Mouse (Mus musculus) liver, embryonic 14.5 days (tissue): ENCODE results near the gene Bag1. TPM values are rescaled to one million over a fixed set of nuclear protein-coding genes. Genes with fewer than 3 reads are reported as not detected.

ENCODE experiments used
- ATAC-seq: fragments of 200-750 bp; cut with Nextera tagmentation; 2 replicates; pipeline ENCODE4 v1.8.0; 2017; ENCODE audit warnings: moderate number of reproducible peaks, mild to moderate bottlenecking, moderate library complexity; ENCODE audit not compliant: insufficient read depth
- DNase-seq, 3 experiments: peaks; one replicate each; pipeline ENCODE4 v3.0.0-alpha.2; 2012 to 2013; ENCODE audit warnings: low read depth in 3 of 3, low spot score in 3 of 3
- H3K27ac ChIP-seq: fragments of 300-500 bp; sonication (generic); 2 replicates; pipeline ENCODE4 v1.5.1; 2014; ENCODE audit warnings: moderate library complexity, mild to moderate bottlenecking, control low read depth, inconsistent platforms
- H3K27me3 ChIP-seq: fragments of 300-500 bp; sonication (generic); 2 replicates; pipeline ENCODE4 v1.6.1; 2014; ENCODE audit warnings: mild to moderate bottlenecking, low read length, moderate library complexity; ENCODE audit not compliant: control insufficient read depth, insufficient read depth
- H3K36me3 ChIP-seq: fragments of 300-500 bp; sonication (generic); replicated peaks from 2 replicates; pipeline ENCODE4 v1.6.1; 2014; ENCODE audit warnings: low read depth; ENCODE audit not compliant: control insufficient read depth, insufficient read depth
- H3K4me1 ChIP-seq, 2 experiments: fragments of 200-500 bp in 1 of 2; fragments of 300-500 bp in 1 of 2; sonication (generic) in 1 of 2; replicated peaks; 2 replicates each; pipeline ENCODE4 v1.6.1; 2012 to 2014; ENCODE audit warnings: antibody characterized with exemption in 1 of 2, inconsistent platforms in 1 of 2, low read length in 1 of 2; ENCODE audit not compliant: control insufficient read depth in 2 of 2, insufficient read depth in 2 of 2
- H3K4me2 ChIP-seq: fragments of 300-500 bp; sonication (generic); 2 replicates; pipeline ENCODE4 v1.6.1; 2014; ENCODE audit warnings: low read depth, mild to moderate bottlenecking, control low read depth, moderate library complexity
- H3K4me3 ChIP-seq, 2 experiments: fragments of 200-500 bp in 1 of 2; fragments of 300-500 bp in 1 of 2; sonication (generic) in 1 of 2; 2 replicates each; pipeline ENCODE4 v1.5.1; 2012 to 2014; ENCODE audit warnings: low read depth in 2 of 2, low read length in 2 of 2, mild to moderate bottlenecking in 2 of 2, control low read depth in 1 of 2, inconsistent platforms in 1 of 2, moderate library complexity in 1 of 2; ENCODE audit not compliant: insufficient read depth in 1 of 2
- H3K9ac ChIP-seq: fragments of 300-500 bp; sonication (generic); replicated peaks from 2 replicates; pipeline ENCODE4 v1.6.1; 2014; ENCODE audit warnings: mild to moderate bottlenecking, control low read depth, moderate library complexity
- H3K9me3 ChIP-seq: fragments of 300-500 bp; sonication (generic); 2 replicates; pipeline ENCODE4 v1.6.1; 2016; ENCODE audit warnings: low read length, mixed read lengths; ENCODE audit not compliant: control insufficient read depth
- CTCF ChIP-seq: IDR thresholded peaks from 2 replicates; pipeline ENCODE4 v1.5.1; 2016; ENCODE audit warnings: antibody characterized with exemption, low read depth, control low read depth
- EP300 ChIP-seq: IDR thresholded peaks from 2 replicates; pipeline ENCODE4 v1.6.1; 2016; ENCODE audit warnings: antibody characterized with exemption, low read depth
- WGBS: fragments of 180-500 bp; shearing (Covaris S2); extraction: QIAGEN DNeasy Blood & Tissue Kit; methylation state at CpG from one replicate; pipeline ENCODE4 v1.1.7; 2014; ENCODE audit not compliant: insufficient replicate concordance; 5-methylcytosine and 5-hydroxymethylcytosine counted together
- polyA plus RNA-seq, 2 experiments: library from polyadenylated mRNA; depleted of rRNA in 1 of 2; stranded (reverse) in 1 of 2; unstranded in 1 of 2; fragments of >200 nt; fragmentation: Nextera tagmentation in 1 of 2; extraction: Ambion mirVana in 1 of 2; gene quantifications; 2 replicates each; pipeline versions ENCODE4 v1.2.1 to v1.2.3; 2012 to 2014

Gene Bag1
- polyA plus RNA-seq, 2 experiments, result 59.8 to 131 TPM

DNA sequence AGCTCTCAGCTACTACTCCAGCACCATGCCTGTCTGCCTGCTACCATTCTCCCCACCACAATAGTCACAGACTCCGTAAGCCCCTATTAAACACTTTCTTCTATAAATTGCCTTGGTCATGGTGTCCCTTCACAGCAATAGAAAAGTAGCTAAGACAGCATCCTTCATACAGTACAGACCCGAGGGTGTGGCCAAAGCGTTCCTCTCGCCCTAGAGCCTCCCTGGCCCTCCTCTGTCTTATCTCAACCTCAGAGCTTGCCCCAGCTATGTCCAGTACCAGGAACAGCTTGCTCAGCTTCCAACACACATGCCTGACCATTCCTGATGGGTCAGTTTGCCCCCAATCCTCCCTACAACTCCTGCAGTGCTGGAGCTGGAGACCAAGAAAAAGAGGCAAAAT, 47.5 kb downstream of the Bag1 start:
- Histone ChIP-seq H3K36me3 (no peaks in the 10 kb centered on the region), H3K4me3 (no peak overlapping the region), H3K4me2 (no peak overlapping the region), H3K27me3 (no peaks in the 10 kb centered on the region), H3K9ac (no peak overlapping the region), H3K9me3 (no peaks in the 10 kb centered on the region), H3K27ac (no peak overlapping the region), H3K4me1 (peaks cover 6 to 14% of the 10 kb centered on the region in 2 experiments)
- no peak for TF ChIP-seq CTCF
- no peak for TF ChIP-seq EP300
- 53% methylated on average over 4 of the region's 4 CpGs for WGBS
- ATAC-seq (peak; percentile 58; the same call in 1 of the 2 replicates), DNase-seq (no peak)

DNA sequence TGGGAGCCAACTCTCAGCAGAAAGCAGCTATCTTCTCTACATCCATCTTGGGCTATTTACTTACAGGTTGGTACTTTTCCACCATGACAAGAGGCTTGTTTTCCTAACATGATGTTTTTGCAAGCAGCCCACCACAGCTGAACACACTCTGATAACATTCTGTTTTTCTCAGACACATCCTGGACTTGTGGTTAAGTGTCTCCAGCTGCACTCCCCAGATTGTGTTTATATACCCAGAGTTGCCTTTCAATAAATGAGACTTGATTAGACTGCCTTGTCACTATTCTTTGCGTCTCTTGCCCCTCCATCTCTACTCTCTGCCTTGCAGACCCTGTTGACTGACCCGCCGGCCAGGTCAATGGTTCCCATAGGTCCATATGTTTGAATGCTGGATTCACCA, 48.0 kb downstream of the Bag1 start:
- Histone ChIP-seq H3K9me3 (no peaks in the 10 kb centered on the region), H3K27me3 (no peaks in the 10 kb centered on the region), H3K4me3 (no peak overlapping the region), H3K36me3 (no peaks in the 10 kb centered on the region), H3K4me2 (no peak overlapping the region), H3K4me1 (peaks cover 6 to 14% of the 10 kb centered on the region in 2 experiments), H3K9ac (no peak overlapping the region), H3K27ac (peak overlapping the region; percentile 51)
- peak in 1 of 3 experiments; percentile 24 for DNase-seq
- WGBS, result 62% methylated on average over 3 of the region's 3 CpGs
- TF ChIP-seq EP300, result peak; percentile 29; the same call in 1 of the 2 replicates
- TF ChIP-seq CTCF, result no peak
- peak; percentile 47; the same call in 1 of the 2 replicates for ATAC-seq

DNA sequence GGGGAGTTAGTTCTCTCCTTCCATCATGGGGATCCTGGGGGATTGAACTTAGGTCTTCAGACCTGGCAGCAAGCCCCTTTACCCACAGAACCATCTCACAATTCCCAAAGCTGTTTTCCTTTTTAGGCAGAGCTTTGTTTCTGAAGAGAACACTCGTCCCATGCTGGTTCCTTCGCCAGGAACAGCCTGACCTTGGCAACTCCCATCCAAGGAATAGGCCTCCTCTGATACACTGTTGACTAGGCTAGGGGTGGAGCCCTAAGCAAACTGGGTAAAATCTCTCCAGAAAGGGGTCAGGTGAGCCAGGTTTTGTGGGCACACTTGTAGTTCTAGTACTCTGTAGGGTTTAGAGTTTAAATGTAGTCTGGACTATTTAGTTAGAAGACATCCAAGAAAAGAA, 48.8 kb downstream of the Bag1 start:
- no peaks in the 10 kb centered on the region for H3K27me3 ChIP-seq
- H3K9me3 ChIP-seq, result no peaks in the 10 kb centered on the region
- H3K4me1 ChIP-seq, result peaks cover 6 to 14% of the 10 kb centered on the region in 2 experiments
- H3K27ac ChIP-seq, result no peak overlapping the region
- WGBS, result 61% methylated on average over 2 of the region's 2 CpGs
- TF ChIP-seq EP300 (no peak), CTCF (no peak)
- DNase-seq, result no peak
- no peak overlapping the region for H3K9ac ChIP-seq
- no peak for ATAC-seq
- H3K36me3 ChIP-seq, result no peaks in the 10 kb centered on the region
- H3K4me3 ChIP-seq, result no peak overlapping the region
- H3K4me2 ChIP-seq, result no peak overlapping the region

GRCm38 (mm10) chr4:40898476-40899044, 49.5 kb downstream of the Bag1 start:
- no peak for TF ChIP-seq CTCF
- TF ChIP-seq EP300, result no peak
- Histone ChIP-seq H3K4me2 (no peak overlapping the region), H3K9me3 (no peaks in the 10 kb centered on the region), H3K27me3 (no peaks in the 10 kb centered on the region), H3K27ac (no peak overlapping the region), H3K9ac (no peak overlapping the region), H3K4me1 (peaks cover 6 to 14% of the 10 kb centered on the region in 2 experiments), H3K4me3 (no peak overlapping the region), H3K36me3 (no peaks in the 10 kb centered on the region)
- no peak for ATAC-seq
- no peak for DNase-seq
- WGBS, result 77% methylated on average over 6 of the region's 6 CpGs

- no peak overlapping the region for H3K27ac ChIP-seq
- no peak overlapping the region for H3K4me3 ChIP-seq
- ATAC-seq, result no peak
- no peak overlapping the region for H3K9ac ChIP-seq
- H3K9me3 ChIP-seq, result no peaks in the 10 kb centered on the region
- no peak for DNase-seq
- peak; percentile 36; the same call in 1 of the 2 replicates for TF ChIP-seq CTCF
- no peak for TF ChIP-seq EP300
- H3K4me1 ChIP-seq, result peaks cover 6 to 12% of the 10 kb centered on the region in 2 experiments
- no peaks in the 10 kb centered on the region for H3K27me3 ChIP-seq
- WGBS, result 85% methylated on average over 2 of the region's 2 CpGs
- H3K36me3 ChIP-seq, result no peaks in the 10 kb centered on the region
- H3K4me2 ChIP-seq, result no peak overlapping the region
Measured at GRCm38 (mm10) chr4:40895646-40896045, 52.4 kb downstream of the Bag1 start.
